In genomic region chr2:133669821-133670220, GRCm38 (mm10) we compare ENCODE assay signal across 13 mouse cellular contexts.
DNase-seq lines count a peak whose midpoint lies in the region; ATAC-seq lines count a peak whose summit lies in the region.
"Had no signal": no experiment of that assay in that cellular context is flagged by ENCODE, and none has a peak within 500 bp of the region (broad histone marks: within the 10 kb centered on the region; RNA-seq: fewer than 3 reads in every experiment).

No protein-coding gene starts in this region.

- no peaks in the 10 kb centered on the region for H3K36me3 ChIP-seq in heart, embryonic 12.5 days

- H3K4me3 ChIP-seq in heart, embryonic 12.5 days, result no peak overlapping the region

- WGBS in heart, embryonic 12.5 days, result 47% methylated on average over 2 of the region's 2 CpGs

- no peak overlapping the region for H3K27ac ChIP-seq in heart, embryonic 12.5 days (ENCODE audit: poor library complexity, severe bottlenecking)

- H3K4me2 ChIP-seq in heart, embryonic 12.5 days, result no peak overlapping the region
- H3K4me2 ChIP-seq: liver, embryonic 11.5 days had no signal

- H3K9me3 ChIP-seq in heart, embryonic 12.5 days (replicated peaks), result no peaks in the 10 kb centered on the region

- no peaks in the 10 kb centered on the region for H3K4me1 ChIP-seq in heart, embryonic 12.5 days (replicated peaks)

- no peaks in the 10 kb centered on the region for H3K27me3 ChIP-seq in heart, embryonic 12.5 days (replicated peaks)

- ATAC-seq in heart, embryonic 12.5 days (ENCODE audit: insufficient number of reproducible peaks, low FRiP score), result no peak
- ATAC-seq: Patski had no signal

- peak; percentile 80 to 87 for DNase-seq in cerebellum, postnatal 10 days
- no peak for DNase-seq in cerebellum, adult 18-20 months
- DNase-seq in heart, postnatal 36 days, result peak; percentile 1 to 4
- peak; percentile 29 to 32 for DNase-seq in right cerebral cortex, postnatal 10 days (ENCODE audit: low spot score in 2 of 2)
- DNase-seq in right cerebral cortex, postnatal 14 days, result no peak
- DNase-seq in skeletal muscle tissue, adult 2 months (ENCODE audit: low read depth, low spot score), result peak; percentile 34
- DNase-seq in adrenal gland, adult (ENCODE audit: inconsistent age in 2 of 2, low spot score in 1 of 2), result no peak
- DNase-seq: kidney, adult 9 months; spleen, adult 18-20 months; thymus, postnatal 4 days had no signal

- intact Hi-C loops in heart, postnatal 36 days (cut with DNase I), result no loop called here

- H3K9ac ChIP-seq in heart, embryonic 12.5 days, result no peak overlapping the region

Comparison
In these comparisons a context has a peak if more than half of its experiments do, and no peak if none do; other contexts are left out.
1. DNase-seq: peak in cerebellum, postnatal 10 days (2 of 2), heart, postnatal 36 days (2 of 2), right cerebral cortex, postnatal 10 days (2 of 2) and skeletal muscle tissue, adult 2 months (single experiment); none in cerebellum, adult 18-20 months (0 of 2), right cerebral cortex, postnatal 14 days (single experiment) and adrenal gland, adult (0 of 2).